Mouse (Mus musculus): ENCODE measurements at regions not wholly inside any gene's neighbourhood (a gene's known extent, or its start where the extent isn't known, plus 50 kb on each side); places are given as distances from the start of the nearest gene placed in this dataset.

- no peak for TF ChIP-seq POLR2A (IDR thresholded peaks at IDR 0.05; ENCODE audit: borderline replicate concordance, low read depth, low read length)
- TF ChIP-seq CTCF (IDR thresholded peaks at IDR 0.05; ENCODE audit: low read depth, low read length), result no peak
- Histone ChIP-seq H3K27ac (ENCODE audit: insufficient read depth, low read depth, low read length) (no peak overlapping the region), H3K4me3 (ENCODE audit: insufficient read depth, low read length) (no peak overlapping the region), H3K4me1 (ENCODE audit: control insufficient read depth, insufficient read depth, low read length) (no peaks in the 10 kb centered on the region)
Measured at GRCm38 (mm10) chr4:124542696-124543095, 67.9 kb downstream of the 3100002H09Rik start.

- Histone ChIP-seq H3K4me1 (ENCODE audit: control insufficient read depth, insufficient read depth, low read length) (no peaks in the 10 kb centered on the region), H3K4me3 (ENCODE audit: insufficient read depth, low read length) (no peak overlapping the region), H3K27ac (ENCODE audit: insufficient read depth, low read depth, low read length) (no peak overlapping the region)
- no peak for TF ChIP-seq CTCF (IDR thresholded peaks at IDR 0.05; ENCODE audit: low read depth, low read length)
- no peak for TF ChIP-seq POLR2A (IDR thresholded peaks at IDR 0.05; ENCODE audit: borderline replicate concordance, low read depth, low read length)
Measured at GRCm38 (mm10) chr4:124538471-124538870, 72.1 kb downstream of the 3100002H09Rik start.

- H3K27ac ChIP-seq (ENCODE audit: insufficient read depth, low read depth, low read length), result no peak overlapping the region
- H3K4me3 ChIP-seq (ENCODE audit: insufficient read depth, low read length), result no peak overlapping the region
- TF ChIP-seq CTCF (IDR thresholded peaks at IDR 0.05; ENCODE audit: low read depth, low read length) (no peak), POLR2A (IDR thresholded peaks at IDR 0.05; ENCODE audit: borderline replicate concordance, low read depth, low read length) (no peak)
- no peaks in the 10 kb centered on the region for H3K4me1 ChIP-seq (ENCODE audit: control insufficient read depth, insufficient read depth, low read length)
Measured at GRCm38 (mm10) chr4:124537681-124538080, 72.9 kb downstream of the 3100002H09Rik start.

DNA sequence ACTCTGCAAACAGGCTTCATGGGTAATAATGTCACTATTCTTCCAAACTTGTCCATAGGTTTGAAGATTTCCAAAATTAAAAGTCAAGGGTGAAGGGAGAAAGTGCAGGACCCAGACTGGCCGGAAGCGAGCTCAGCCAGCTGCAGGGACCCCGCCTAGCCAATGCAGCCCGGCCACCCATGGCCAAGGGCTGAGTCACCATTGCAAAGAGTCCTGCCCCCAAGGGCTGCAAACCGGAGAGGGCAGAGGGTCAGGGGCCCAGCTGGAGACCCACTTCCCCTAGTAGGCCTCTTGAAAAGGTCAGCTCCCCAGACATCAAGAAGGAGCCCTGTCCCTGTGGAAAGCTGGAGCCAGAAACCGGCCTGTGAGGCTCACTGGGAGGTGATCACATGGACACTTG is 77.0 kb downstream of the 3100002H09Rik start:
- TF ChIP-seq POLR2A (IDR thresholded peaks at IDR 0.05; ENCODE audit: borderline replicate concordance, low read depth, low read length), result no peak
- no peak for TF ChIP-seq CTCF (IDR thresholded peaks at IDR 0.05; ENCODE audit: low read depth, low read length)
- no peak overlapping the region for H3K4me3 ChIP-seq (ENCODE audit: insufficient read depth, low read length)
- H3K27ac ChIP-seq (ENCODE audit: insufficient read depth, low read depth, low read length), result no peak overlapping the region
- H3K4me1 ChIP-seq (ENCODE audit: control insufficient read depth, insufficient read depth, low read length), result no peaks in the 10 kb centered on the region

GRCm38 (mm10) chr4:124530596-124530995 is 80.0 kb downstream of the 3100002H09Rik start:
- no peak for TF ChIP-seq CTCF (IDR thresholded peaks at IDR 0.05; ENCODE audit: low read depth, low read length)
- no peak for TF ChIP-seq POLR2A (IDR thresholded peaks at IDR 0.05; ENCODE audit: borderline replicate concordance, low read depth, low read length)
- Histone ChIP-seq H3K4me3 (ENCODE audit: insufficient read depth, low read length) (no peak overlapping the region), H3K27ac (ENCODE audit: insufficient read depth, low read depth, low read length) (no peak overlapping the region), H3K4me1 (ENCODE audit: control insufficient read depth, insufficient read depth, low read length) (no peaks in the 10 kb centered on the region)

DNA sequence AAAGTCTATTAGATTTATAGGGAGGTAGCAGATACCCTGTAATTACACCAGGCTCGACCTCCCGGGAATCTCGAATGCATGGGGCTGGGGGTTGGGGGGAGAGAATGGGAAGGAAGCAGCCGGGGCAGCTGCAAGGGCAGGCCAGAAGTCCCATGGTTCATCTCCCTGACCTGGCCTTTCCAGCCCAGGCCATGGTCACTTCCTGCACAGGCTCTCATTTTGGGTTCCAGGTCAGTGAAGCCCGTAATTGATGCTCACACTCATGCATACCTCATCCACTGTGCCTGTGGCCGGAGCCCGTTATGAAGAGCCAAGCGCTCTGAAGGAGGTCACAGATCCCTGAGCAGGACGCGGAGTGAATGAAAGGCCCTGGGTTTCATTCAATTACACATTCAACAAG is 83.8 kb downstream of the 3100002H09Rik start:
- TF ChIP-seq POLR2A (IDR thresholded peaks at IDR 0.05; ENCODE audit: borderline replicate concordance, low read depth, low read length) (no peak), CTCF (IDR thresholded peaks at IDR 0.05; ENCODE audit: low read depth, low read length) (no peak)
- no peak overlapping the region for H3K27ac ChIP-seq (ENCODE audit: insufficient read depth, low read depth, low read length)
- no peak overlapping the region for H3K4me3 ChIP-seq (ENCODE audit: insufficient read depth, low read length)
- H3K4me1 ChIP-seq (ENCODE audit: control insufficient read depth, insufficient read depth, low read length), result no peaks in the 10 kb centered on the region

DNA sequence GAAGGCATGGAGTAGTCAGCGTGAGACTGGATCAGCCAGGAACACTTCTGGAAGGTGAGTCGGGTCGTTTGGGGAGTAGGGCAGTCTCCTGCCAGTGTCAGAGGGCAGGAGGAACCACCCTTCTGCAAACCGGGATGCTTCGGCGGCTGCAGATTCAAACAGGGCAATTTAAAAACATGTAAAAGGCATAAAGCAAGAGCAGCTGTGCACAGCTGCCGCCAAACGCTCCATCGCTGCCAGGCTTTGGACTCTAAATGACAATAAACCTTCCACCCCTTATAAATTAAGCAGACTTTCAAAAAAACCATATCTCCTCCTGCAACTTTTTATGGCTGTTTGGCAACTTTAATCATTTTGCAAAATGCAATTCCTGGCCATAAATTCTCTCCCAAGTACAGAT is 84.2 kb downstream of the 3100002H09Rik start:
- Histone ChIP-seq H3K4me3 (ENCODE audit: insufficient read depth, low read length) (no peak overlapping the region), H3K4me1 (ENCODE audit: control insufficient read depth, insufficient read depth, low read length) (no peaks in the 10 kb centered on the region), H3K27ac (ENCODE audit: insufficient read depth, low read depth, low read length) (no peak overlapping the region)
- TF ChIP-seq CTCF (IDR thresholded peaks at IDR 0.05; ENCODE audit: low read depth, low read length) (no peak), POLR2A (IDR thresholded peaks at IDR 0.05; ENCODE audit: borderline replicate concordance, low read depth, low read length) (no peak)

DNA sequence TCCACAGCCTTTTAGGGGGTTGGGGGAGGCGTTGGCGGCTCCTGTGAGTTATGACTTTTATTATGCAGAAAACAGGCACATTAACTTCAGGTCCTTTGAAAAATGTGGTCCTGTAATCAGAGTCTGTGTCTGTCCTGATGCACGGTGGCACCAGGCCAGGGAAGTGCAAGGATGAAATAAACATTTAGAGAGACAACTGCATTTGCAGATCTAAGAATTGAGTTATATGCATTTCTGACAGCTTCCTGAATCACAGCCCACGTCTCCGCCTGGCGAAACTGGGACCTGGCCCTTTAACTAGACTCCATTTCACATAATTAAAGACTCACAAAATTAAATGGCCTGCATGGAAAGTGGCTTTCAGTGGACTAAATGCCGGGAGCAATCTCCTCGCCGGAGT is 90.3 kb downstream of the 3100002H09Rik start:
- TF ChIP-seq POLR2A (IDR thresholded peaks at IDR 0.05; ENCODE audit: borderline replicate concordance, low read depth, low read length) (no peak), CTCF (IDR thresholded peaks at IDR 0.05; ENCODE audit: low read depth, low read length) (no peak)
- H3K27ac ChIP-seq (ENCODE audit: insufficient read depth, low read depth, low read length), result no peak overlapping the region
- no peak overlapping the region for H3K4me3 ChIP-seq (ENCODE audit: insufficient read depth, low read length)
- H3K4me1 ChIP-seq (ENCODE audit: control insufficient read depth, insufficient read depth, low read length), result no peaks in the 10 kb centered on the region

GRCm38 (mm10) chr4:124511761-124512160 is 98.8 kb downstream of the 3100002H09Rik start:
- Histone ChIP-seq H3K4me1 (ENCODE audit: control insufficient read depth, insufficient read depth, low read length) (no peaks in the 10 kb centered on the region), H3K27ac (ENCODE audit: insufficient read depth, low read depth, low read length) (no peak overlapping the region), H3K4me3 (ENCODE audit: insufficient read depth, low read length) (no peak overlapping the region)
- TF ChIP-seq CTCF (IDR thresholded peaks at IDR 0.05; ENCODE audit: low read depth, low read length) (no peak), POLR2A (IDR thresholded peaks at IDR 0.05; ENCODE audit: borderline replicate concordance, low read depth, low read length) (no peak)

- TF ChIP-seq POLR2A (IDR thresholded peaks at IDR 0.05; ENCODE audit: borderline replicate concordance, low read depth, low read length), result no peak
- TF ChIP-seq CTCF (IDR thresholded peaks at IDR 0.05; ENCODE audit: low read depth, low read length), result no peak
- Histone ChIP-seq H3K4me1 (ENCODE audit: control insufficient read depth, insufficient read depth, low read length) (no peaks in the 10 kb centered on the region), H3K27ac (ENCODE audit: insufficient read depth, low read depth, low read length) (no peak overlapping the region), H3K4me3 (ENCODE audit: insufficient read depth, low read length) (no peak overlapping the region)
Measured at GRCm38 (mm10) chr4:124510816-124511215, 99.8 kb downstream of the 3100002H09Rik start.

DNA sequence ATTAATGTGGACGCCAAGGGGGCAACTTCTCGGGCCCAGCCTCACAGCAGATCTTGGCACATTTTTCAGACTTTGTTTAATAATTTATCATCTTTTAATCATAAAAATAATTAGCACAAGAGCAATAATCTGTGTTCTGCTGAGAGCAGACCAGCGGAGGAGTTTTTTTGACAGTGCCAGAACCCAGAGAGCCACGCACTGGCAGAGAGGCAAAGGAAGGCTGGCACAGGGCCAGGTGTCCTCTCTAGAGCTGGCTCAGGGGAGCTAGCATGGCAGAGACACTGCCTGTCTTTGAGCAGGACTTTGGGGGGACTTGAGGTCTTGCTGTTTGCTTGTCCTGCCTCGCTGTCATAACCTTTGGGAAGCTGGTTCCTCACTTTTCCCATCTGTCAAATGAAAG is 100.9 kb downstream of the 3100002H09Rik start:
- no peak overlapping the region for H3K27ac ChIP-seq (ENCODE audit: insufficient read depth, low read depth, low read length)
- H3K4me3 ChIP-seq (ENCODE audit: insufficient read depth, low read length), result no peak overlapping the region
- H3K4me1 ChIP-seq (ENCODE audit: control insufficient read depth, insufficient read depth, low read length), result no peaks in the 10 kb centered on the region
- TF ChIP-seq POLR2A (IDR thresholded peaks at IDR 0.05; ENCODE audit: borderline replicate concordance, low read depth, low read length), result no peak
- no peak for TF ChIP-seq CTCF (IDR thresholded peaks at IDR 0.05; ENCODE audit: low read depth, low read length)
